Mouse (Mus musculus): ENCODE data around the gene Fbxo34.

- no peak for TF ChIP-seq MAFK (IDR thresholded peaks at IDR 0.05; ENCODE audit: insufficient read depth, low read depth, low read length)
- no peak for TF ChIP-seq HCFC1 (IDR thresholded peaks at IDR 0.05; ENCODE audit: borderline replicate concordance, insufficient read depth, low read length)
- no peak for TF ChIP-seq ZNF384 (IDR thresholded peaks at IDR 0.05; ENCODE audit: low read depth, low read length)
Observed at GRCm38 (mm10) chr14:47477711-47478110, 27.5 kb downstream of the Fbxo34 start.
